Mouse (Mus musculus) left cerebral cortex, postnatal 10 days (tissue): ENCODE data around the gene Laptm5. TPM values are rescaled to one million over a fixed set of nuclear protein-coding genes. Genes with fewer than 3 reads are reported as not detected.

ENCODE experiments used
- DNase-seq, 2 experiments: peaks; one replicate each; pipeline ENCODE4 v3.0.0; 2021 to 2022; ENCODE audit warnings: low spot score in 2 of 2, mixed read lengths in 1 of 2; ENCODE audit errors: extremely low spot score in 1 of 2
- intact Hi-C: fragments of 180-260 bp; cut with DNase I; formaldehyde crosslinking; loops from one replicate; pipeline ENCODE4 v1.15.1; 2025
- total RNA-seq, 2 experiments: library from RNA; stranded (reverse); gene quantifications; 2 replicates each; pipeline ENCODE4 v1.2.3; 2021

Laptm5 gene
- total RNA-seq = 10 to 100 TPM; 30.9 to 31.2 TPM

GRCm38 (mm10) chr4:130913077-130913476, at the start of gene Laptm5:
Gene Laptm5, plus strand, starts transcription at chr4:130913125.
- intact Hi-C loops = no loop called here
- no peak for DNase-seq

DNA sequence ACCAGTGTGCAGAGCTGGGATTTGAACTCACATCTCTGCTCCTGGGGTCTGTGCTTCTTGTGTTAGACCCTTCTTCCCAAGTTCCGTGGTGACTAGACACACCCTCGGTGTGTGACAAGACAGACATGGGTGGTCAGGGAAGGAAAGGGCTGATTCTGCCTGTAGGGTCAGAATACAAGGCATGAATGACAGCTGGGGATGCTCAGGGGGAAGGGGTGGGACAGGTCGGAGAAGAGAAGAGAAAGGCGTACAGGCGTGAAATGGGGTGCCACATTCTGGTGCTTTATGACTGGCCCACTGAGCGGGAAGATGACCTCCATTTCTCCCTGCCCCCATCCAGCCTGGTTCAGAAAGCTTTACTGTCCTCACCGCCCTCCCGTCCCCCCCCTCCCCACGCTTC, 47.5 kb upstream of the Laptm5 start:
- intact Hi-C loops = no loop called here

GRCm38 (mm10) chr4:130865901-130866371, 47.0 kb upstream of the Laptm5 start:
- DNase-seq = peak; percentile 91 to 94
- intact Hi-C loops = no loop called here

More for the DNA sequence above, 47.5 kb upstream of the Laptm5 start:
- no peak for DNase-seq

- intact Hi-C loops = no loop called here
- DNase-seq = no peak
These were observed 45.0 kb upstream of the Laptm5 start for GRCm38 (mm10) chr4:130867940-130868339.

- DNase-seq = no peak
These were observed 44.1 kb upstream of the Laptm5 start for GRCm38 (mm10) chr4:130868803-130869202.

DNA sequence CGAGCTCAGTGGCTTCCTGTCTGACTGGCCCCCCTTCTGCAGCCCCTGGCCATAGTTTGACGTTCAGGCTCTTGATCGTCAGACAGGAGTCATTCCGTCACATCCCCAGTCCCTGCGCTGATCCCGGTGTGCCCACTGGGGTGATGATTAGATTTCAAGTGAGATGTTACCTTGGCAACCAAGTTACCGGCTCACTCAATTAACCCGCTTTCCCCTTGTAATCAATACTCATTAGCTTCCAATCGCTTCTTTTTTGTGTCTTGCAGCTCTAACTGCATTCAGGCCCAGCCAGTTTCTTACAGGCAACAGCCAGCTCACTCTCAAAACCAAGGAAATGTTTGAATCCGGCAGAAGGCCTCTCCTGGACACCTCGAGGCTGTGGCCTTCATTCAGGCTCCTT, 40.5 kb upstream of the Laptm5 start:
- DNase-seq = peak in 1 of 2 experiments; percentile 13

More at GRCm38 (mm10) chr4:130868803-130869202, 44.1 kb upstream of the Laptm5 start:
- intact Hi-C loops = no loop called here

DNA sequence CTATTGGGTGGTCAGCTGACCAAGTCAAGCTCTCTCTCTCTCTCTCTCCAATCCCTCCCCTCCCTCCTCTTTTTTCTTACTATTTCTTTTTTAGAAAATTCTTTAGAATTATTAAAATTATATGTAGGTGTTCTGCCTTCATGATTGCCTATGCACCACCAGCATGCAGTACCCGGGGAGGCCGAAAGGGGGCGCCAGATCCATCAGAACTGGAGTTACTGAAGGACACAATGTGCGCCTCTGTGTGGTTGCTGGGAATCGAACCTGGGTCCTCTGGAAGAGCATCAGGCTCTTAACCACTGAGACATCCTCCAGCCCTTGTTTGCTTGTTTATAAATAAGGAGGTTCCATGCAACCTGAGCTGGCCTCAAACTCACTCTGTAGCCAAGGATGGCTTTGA, 39.5 kb upstream of the Laptm5 start:
- no peak for DNase-seq
- intact Hi-C loops = no loop called here

More for the DNA sequence above, 40.5 kb upstream of the Laptm5 start:
- intact Hi-C loops = no loop called here

DNA sequence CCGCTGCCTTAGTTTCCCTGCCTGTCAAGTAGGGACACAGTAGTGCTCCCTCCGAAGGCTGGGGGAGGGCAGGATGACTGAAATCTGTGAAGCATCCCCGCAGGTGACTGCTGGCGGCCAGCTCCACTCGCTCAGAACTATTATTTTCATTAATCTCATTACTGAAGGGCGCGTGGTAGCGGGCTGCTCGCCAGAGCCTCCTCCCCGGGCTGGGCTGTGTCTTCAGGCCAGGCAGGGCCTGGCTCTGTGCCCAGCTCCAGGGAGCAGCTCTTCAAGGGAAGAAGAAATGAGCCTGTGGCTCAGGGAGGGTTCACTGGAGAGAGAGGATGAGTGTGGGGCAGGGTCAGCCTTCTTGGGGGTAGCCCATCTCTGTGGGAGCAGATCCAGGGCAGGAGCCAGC, 38.3 kb upstream of the Laptm5 start:
- DNase-seq = peak in 1 of 2 experiments; percentile 91
- intact Hi-C loops = no loop called here

DNA sequence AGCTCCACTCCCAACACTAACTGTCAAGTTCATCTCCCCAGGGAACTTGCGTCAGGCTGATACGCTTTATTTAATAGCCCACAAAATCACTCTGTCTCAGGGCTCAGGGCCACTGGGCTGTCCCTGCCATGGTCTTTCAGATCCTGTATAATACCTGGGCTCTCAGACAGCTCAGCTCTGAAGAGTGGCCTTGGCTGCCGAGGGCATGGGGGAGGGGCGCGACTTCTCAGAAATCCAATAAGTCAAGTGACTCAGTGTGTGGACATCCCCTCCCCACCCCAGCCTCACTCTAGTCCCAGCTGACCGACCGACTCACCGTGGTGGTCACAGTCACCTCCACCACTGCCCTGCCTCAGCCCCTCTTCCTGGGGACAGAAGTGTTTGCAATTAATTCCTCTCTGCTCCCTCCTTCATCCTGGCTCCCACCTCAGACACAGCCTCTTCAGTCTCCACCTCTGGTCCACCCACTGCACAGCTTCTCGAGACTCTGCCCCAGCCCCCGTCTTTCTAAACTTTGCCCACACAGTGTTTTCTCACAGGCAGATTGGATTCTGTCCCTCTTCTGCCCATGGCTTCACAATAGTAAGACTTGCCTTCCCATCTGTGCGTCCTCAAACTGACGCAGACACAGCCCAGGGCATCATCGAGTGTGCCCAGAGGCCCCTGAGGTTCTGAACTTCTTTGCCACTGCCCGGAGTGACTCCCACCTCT, 36.8 kb upstream of the Laptm5 start:
- peak in 1 of 2 experiments; percentile 15 for DNase-seq
- intact Hi-C loops = no loop called here

GRCm38 (mm10) chr4:130878273-130879047, 34.5 kb upstream of the Laptm5 start:
- peak; percentile 92 to 93 for DNase-seq
- intact Hi-C loops = loop anchor here (1.0 kb wide), 2 partner anchors 88 to 91 kb away; no protein-coding TSS in a partner anchor

GRCm38 (mm10) chr4:130879048-130879384, 33.9 kb upstream of the Laptm5 start:
- intact Hi-C loops = loop anchor here (1.0 kb wide), 1 partner anchor 92 kb away; no protein-coding TSS in a partner anchor
- no peak for DNase-seq

DNA sequence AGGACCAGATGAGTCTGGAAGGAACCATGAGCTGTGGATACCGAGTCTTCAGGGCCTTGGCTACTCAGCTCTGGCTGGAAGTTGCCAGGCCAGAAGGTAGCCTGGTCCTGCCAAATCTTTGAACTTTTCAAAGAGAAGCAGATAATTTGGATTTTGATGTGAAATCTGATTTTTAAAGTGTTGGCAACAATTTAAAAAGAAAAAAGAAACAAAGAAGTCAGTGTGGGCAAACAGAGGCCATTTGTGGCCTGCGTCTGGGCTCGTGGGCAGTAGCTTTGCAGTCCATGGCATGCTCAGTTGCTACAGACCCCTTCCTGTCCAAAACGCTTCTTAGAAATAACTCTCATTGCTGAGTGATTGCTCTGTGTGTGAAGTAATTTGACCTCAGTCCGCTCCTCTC, 31.6 kb upstream of the Laptm5 start:
- no peak for DNase-seq
- intact Hi-C loops = no loop called here

- DNase-seq = no peak
- intact Hi-C loops = no loop called here
These were observed 30.2 kb upstream of the Laptm5 start for GRCm38 (mm10) chr4:130882762-130883161.

DNA sequence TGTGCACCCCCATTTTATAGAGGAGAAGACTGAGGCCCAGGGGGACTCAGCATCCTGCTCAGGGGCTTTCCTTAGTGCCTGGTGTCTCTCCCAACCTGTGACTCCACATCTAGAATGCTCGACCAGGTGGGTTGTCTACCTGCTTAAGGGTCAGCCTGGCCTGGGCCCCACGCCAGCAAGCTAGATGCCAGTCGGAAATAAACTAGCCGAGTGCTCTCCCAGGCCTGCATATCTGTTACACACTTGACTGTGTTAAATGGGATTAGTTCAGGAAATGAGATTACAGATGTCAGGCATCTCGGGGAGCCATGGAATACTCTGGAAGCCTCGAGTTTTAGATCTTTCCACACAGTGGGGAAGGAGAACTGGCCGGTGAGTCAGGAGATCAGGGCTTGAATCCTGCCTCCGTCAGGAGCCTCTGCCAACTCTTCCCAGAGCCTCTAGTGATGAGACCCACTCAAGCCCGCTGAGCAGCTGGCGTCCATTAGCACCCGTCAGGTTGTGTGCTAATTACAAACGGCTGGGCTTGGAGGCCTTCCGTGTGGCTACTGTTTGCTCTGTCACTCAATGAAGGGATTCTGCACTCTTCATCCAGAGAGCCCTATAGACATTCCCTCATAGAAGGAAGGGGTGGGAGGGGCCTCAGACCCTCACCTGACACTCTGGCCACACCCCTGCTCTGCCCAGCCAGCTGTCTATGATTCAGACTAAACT, 28.9 kb upstream of the Laptm5 start:
- DNase-seq = no peak
- intact Hi-C loops = no loop called here

GRCm38 (mm10) chr4:130887148-130887745, 25.7 kb upstream of the Laptm5 start:
- intact Hi-C loops = no loop called here
- no peak for DNase-seq

DNA sequence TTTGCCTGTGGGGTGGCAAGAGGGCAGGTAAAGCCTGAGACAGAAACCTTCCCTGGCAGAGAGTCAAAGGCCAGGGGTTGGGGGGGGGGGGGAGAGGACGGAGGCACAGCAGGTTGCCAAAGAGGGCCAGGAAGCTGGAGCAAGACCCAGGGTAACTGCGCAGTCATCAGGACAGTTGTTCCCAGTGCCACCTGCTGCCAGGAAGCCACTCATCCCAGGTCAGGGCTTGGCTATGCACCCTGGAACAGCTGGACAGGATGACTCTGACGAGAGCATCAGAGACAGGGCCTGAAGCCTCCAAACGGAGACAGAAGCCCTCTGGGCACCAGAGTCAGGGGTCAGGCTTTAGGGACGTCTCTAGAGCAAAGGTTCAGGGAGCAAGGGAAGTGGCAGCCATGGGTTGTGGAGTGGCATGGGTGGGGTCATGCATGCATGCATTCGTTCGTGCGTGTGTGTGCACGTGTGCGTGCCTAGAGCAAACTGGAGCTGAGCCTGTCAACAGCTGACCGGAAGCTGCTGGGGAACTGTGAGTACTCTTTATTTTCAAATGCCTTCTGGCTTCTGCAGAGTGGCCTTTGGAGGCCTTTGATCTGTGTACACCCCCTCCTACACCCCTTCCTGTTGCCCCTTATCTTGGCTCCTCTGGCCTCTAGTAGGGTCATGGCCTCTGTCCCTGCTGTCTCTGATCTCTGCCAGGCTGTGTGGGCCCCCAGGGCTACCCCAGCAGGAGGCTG, 23.0 kb upstream of the Laptm5 start:
- intact Hi-C loops = no loop called here
- DNase-seq = peak in 1 of 2 experiments; percentile 64

- DNase-seq = no peak
- intact Hi-C loops = no loop called here
These were observed 22.4 kb upstream of the Laptm5 start for GRCm38 (mm10) chr4:130890511-130890840.

DNA sequence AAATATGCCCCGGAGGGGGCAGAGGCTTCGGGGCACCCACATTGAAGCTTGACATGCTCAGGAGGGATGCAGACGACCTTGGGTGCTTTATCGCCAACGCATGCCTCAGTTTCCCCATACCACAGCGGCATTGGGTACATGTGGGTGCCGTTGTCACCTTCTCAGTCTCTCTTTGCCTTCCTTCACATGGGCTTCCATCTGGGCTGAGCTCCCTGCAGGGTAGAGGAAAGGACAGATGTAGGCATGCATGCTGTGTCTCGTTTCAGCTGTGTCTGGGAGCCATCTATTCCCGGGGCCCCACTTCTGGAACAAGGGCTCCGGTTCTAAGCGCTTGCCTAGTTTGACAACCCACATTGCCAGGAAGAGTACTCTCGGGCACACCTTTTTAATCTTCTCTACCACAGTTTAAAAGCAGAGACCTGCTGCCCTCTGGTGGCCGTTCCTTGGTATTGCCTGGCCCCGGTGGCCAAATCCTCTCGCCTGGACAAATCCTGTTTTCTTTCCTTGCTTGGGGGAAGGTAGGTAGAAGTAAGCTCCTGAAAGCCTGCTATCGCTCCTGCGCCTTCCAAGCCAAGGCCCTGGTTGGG, 20.8 kb upstream of the Laptm5 start:
- peak; percentile 72 to 77 for DNase-seq
- intact Hi-C loops = loop anchor here (1.0 kb wide), 1 partner anchor 102 kb away; no protein-coding TSS in a partner anchor
